Mouse (Mus musculus) forebrain, embryonic 12.5 days (tissue): ENCODE results near the gene Osbpl10. TPM values are rescaled to one million over a fixed set of nuclear protein-coding genes. Genes with fewer than 3 reads are reported as not detected.

ENCODE experiments used
- ATAC-seq: fragments of 200-750 bp; cut with Nextera tagmentation; 2 replicates; pipeline ENCODE4 v1.8.0; 2017; ENCODE audit warnings: moderate TSS enrichment; ENCODE audit not compliant: low FRiP score
- H3K27ac ChIP-seq: fragments of 300-500 bp; sonication (generic); 2 replicates; pipeline ENCODE4 v1.5.1; 2016; ENCODE audit warnings: mild to moderate bottlenecking
- H3K27me3 ChIP-seq: fragments of 300-500 bp; sonication (generic); 2 replicates; pipeline ENCODE4 v1.6.1; 2016; ENCODE audit warnings: mild to moderate bottlenecking
- H3K36me3 ChIP-seq: fragments of 300-500 bp; sonication (generic); replicated peaks from 2 replicates; pipeline ENCODE4 v1.6.1; 2016; ENCODE audit warnings: mild to moderate bottlenecking
- H3K4me1 ChIP-seq: fragments of 300-500 bp; sonication (generic); 2 replicates; pipeline ENCODE4 v1.6.1; 2016
- H3K4me2 ChIP-seq: fragments of 300-500 bp; sonication (generic); 2 replicates; pipeline ENCODE4 v1.6.1; 2016; ENCODE audit warnings: mild to moderate bottlenecking, moderate library complexity
- H3K4me3 ChIP-seq: fragments of 300-500 bp; sonication (generic); replicated peaks from 2 replicates; pipeline ENCODE4 v1.5.1; 2016; ENCODE audit warnings: mild to moderate bottlenecking
- H3K9ac ChIP-seq: fragments of 300-500 bp; sonication (generic); 2 replicates; pipeline ENCODE4 v1.6.1; 2016; ENCODE audit warnings: mild to moderate bottlenecking
- H3K9me3 ChIP-seq: fragments of 300-500 bp; sonication (generic); 2 replicates; pipeline ENCODE4 v1.6.1; 2016
- WGBS: fragments of 180-500 bp; shearing (Covaris S2); methylation state at CpG from one replicate; pipeline ENCODE4 v1.1.7; 2016; 5-methylcytosine and 5-hydroxymethylcytosine counted together
- polyA plus RNA-seq: library from polyadenylated mRNA; unstranded; fragments of >200 nt; fragmentation: Nextera tagmentation; extraction: Ambion mirVana; gene quantifications from 2 replicates; pipeline ENCODE4 v1.2.1, GENCODE M21; 2016

Gene Osbpl10
- polyA plus RNA-seq, 1 experiment from 2014 or later = 1.6 TPM

GRCm38 (mm10) chr9:115201264-115201663 lies 222.9 kb downstream of the Osbpl10 start:
- H3K9ac ChIP-seq = no peak overlapping the region
- no peak overlapping the region for H3K27ac ChIP-seq
- no peaks in the 10 kb centered on the region for H3K36me3 ChIP-seq
- H3K9me3 ChIP-seq = no peaks in the 10 kb centered on the region
- H3K4me3 ChIP-seq = no peak overlapping the region
- WGBS = 95% methylated on average over 6 of the region's 6 CpGs
- ATAC-seq = no peak
- H3K4me2 ChIP-seq = no peak overlapping the region
- no peaks in the 10 kb centered on the region for H3K27me3 ChIP-seq
- peaks cover 6% of the 10 kb centered on the region; the same call in 1 of the 2 replicates for H3K4me1 ChIP-seq

DNA sequence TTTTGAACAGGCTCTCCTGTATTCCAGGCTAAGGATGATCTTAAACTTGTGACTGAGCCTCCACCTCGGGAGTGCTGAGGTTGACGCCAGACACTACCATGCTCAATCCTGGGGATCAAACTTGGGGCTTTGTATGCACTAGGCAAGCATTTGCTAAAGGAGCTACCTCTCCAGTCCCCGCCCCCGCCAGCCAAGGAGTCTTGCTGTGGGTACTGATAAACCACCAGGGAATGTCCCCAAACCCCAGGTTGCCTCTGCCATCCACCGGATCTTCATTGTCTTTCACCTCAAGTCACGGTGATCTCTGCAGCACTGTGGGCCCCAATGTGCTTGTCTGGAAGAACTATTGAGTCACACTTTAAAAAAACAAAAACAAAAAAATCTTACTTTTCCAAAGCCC lies 224.8 kb downstream of the Osbpl10 start:
- no peaks in the 10 kb centered on the region for H3K36me3 ChIP-seq
- H3K4me1 ChIP-seq = peaks cover 6% of the 10 kb centered on the region; the same call in 1 of the 2 replicates
- H3K4me2 ChIP-seq = no peak overlapping the region
- no peaks in the 10 kb centered on the region for H3K9me3 ChIP-seq
- no peaks in the 10 kb centered on the region for H3K27me3 ChIP-seq
- H3K9ac ChIP-seq = no peak overlapping the region
- no peak overlapping the region for H3K27ac ChIP-seq
- no peak for ATAC-seq
- WGBS = 61% methylated on average over 6 of the region's 6 CpGs
- no peak overlapping the region for H3K4me3 ChIP-seq

DNA sequence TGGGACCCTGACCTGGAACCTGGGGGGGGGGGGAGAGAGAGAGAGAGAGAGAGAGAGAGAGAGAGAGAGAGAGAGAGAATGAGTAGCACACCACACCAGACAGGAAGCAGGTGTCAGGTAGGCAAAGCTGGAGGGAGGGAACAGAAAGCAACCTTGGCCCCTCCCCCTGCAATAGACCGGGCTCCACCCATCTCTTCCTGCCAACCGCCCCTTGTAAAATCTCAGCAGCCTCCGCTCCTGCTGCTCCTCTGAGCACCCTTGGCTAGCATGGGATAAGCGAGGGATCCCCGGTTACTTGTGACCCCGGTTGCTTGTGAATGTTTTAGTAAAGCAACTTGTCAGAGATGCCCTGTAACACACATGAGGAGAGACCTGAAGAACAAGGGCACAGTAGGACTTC lies 227.1 kb downstream of the Osbpl10 start:
- H3K4me3 ChIP-seq = no peak overlapping the region

DNA sequence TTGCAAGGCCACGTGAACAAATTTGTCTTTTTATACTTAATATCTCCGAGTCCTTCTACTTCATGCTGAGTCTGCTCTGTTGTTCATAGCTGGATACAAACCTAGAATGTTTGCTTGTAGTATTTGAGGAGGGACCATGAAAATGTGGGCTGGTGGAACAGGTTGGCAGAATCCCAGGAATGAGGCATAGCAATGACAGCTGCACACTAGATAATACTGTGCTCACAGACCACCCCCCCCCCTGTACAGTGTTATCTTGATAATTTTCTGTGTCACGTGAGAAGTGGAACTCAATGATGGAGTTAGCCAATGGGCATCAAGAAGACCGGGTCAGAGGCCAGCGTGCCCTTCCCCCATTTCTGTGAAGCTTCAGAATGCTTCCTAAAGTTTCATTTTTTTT lies 227.8 kb downstream of the Osbpl10 start:
- WGBS = 73% methylated on average over 5 of the region's 5 CpGs
- H3K27me3 ChIP-seq = no peaks in the 10 kb centered on the region
- no peak overlapping the region for H3K4me2 ChIP-seq
- H3K27ac ChIP-seq = no peak overlapping the region
- no peak overlapping the region for H3K9ac ChIP-seq
- H3K4me3 ChIP-seq = no peak overlapping the region
- H3K4me1 ChIP-seq = peaks cover 6% of the 10 kb centered on the region; the same call in 1 of the 2 replicates
- H3K9me3 ChIP-seq = no peaks in the 10 kb centered on the region
- ATAC-seq = no peak
- H3K36me3 ChIP-seq = no peaks in the 10 kb centered on the region

More for the DNA sequence above, 227.1 kb downstream of the Osbpl10 start:
- no peak overlapping the region for H3K4me2 ChIP-seq
- no peak for ATAC-seq
- H3K36me3 ChIP-seq = no peaks in the 10 kb centered on the region
- H3K9me3 ChIP-seq = no peaks in the 10 kb centered on the region
- no peak overlapping the region for H3K9ac ChIP-seq
- 16% methylated on average over 6 of the region's 6 CpGs for WGBS
- H3K27me3 ChIP-seq = no peaks in the 10 kb centered on the region
- peaks cover 6% of the 10 kb centered on the region; the same call in 1 of the 2 replicates for H3K4me1 ChIP-seq
- no peak overlapping the region for H3K27ac ChIP-seq

DNA sequence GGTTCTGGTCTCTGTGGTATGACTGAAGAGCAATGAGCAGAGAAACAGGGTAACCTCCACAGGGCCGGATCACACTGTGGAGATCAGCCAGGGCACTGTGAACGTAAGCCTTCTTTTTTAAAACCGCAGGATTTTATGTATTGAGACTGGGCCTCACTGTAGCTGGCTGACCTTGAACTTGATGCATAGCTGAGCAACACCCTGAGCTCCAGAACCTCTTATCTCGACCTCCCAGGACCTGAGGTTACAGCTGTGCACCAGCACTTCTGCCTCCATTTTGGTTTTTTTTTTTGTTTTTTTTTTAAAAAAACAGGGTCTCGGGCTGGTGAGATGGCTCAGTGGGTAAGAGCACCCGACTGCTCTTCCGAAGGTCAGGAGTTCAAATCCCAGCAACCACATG lies 231.4 kb downstream of the Osbpl10 start:
- Histone ChIP-seq H3K9me3 (no peaks in the 10 kb centered on the region), H3K9ac (no peak overlapping the region), H3K27me3 (no peaks in the 10 kb centered on the region), H3K36me3 (no peaks in the 10 kb centered on the region), H3K4me2 (no peak overlapping the region), H3K4me1 (peaks cover 6% of the 10 kb centered on the region; the same call in 1 of the 2 replicates), H3K27ac (no peak overlapping the region), H3K4me3 (no peak overlapping the region)
- ATAC-seq = no peak
- WGBS = 91% methylated on average over 7 of the region's 7 CpGs

DNA sequence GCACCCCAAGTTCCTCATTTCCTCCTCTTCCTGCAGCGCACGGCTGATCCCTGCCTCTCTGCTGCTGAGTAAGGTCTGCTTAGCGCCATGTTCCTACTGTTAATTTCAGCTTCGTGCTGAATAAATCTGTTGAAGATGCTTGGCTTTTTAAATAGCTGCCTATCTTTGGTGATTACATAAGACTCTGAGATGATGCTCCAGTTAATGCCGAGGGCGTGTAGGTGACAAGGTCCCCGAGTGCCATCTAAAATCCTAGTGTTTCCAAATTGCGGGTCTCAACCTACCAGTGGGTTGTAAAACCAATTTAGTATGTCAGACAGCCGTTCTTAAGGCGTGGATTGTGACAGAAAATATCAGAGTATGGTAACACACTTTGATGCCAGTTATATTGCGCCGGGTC lies 232.2 kb downstream of the Osbpl10 start:
- Histone ChIP-seq H3K36me3 (no peaks in the 10 kb centered on the region), H3K4me2 (no peak overlapping the region), H3K4me1 (peaks cover 12% of the 10 kb centered on the region), H3K4me3 (no peak overlapping the region), H3K9me3 (no peaks in the 10 kb centered on the region), H3K27ac (no peak overlapping the region), H3K27me3 (no peaks in the 10 kb centered on the region), H3K9ac (no peak overlapping the region)
- WGBS = 91% methylated on average over 12 of the region's 12 CpGs
- no peak for ATAC-seq

- Histone ChIP-seq H3K9me3 (no peaks in the 10 kb centered on the region), H3K4me1 (peaks cover 17% of the 10 kb centered on the region), H3K4me2 (no peak overlapping the region), H3K27ac (no peak overlapping the region), H3K4me3 (no peak overlapping the region), H3K36me3 (no peaks in the 10 kb centered on the region), H3K9ac (no peak overlapping the region), H3K27me3 (no peaks in the 10 kb centered on the region)
- ATAC-seq = no peak
- 87% methylated on average over 5 of the region's 5 CpGs for WGBS
Observed at GRCm38 (mm10) chr9:115213755-115214264, 235.4 kb downstream of the Osbpl10 start.

GRCm38 (mm10) chr9:115214572-115215571 lies 236.5 kb downstream of the Osbpl10 start:
- H3K9me3 ChIP-seq = no peaks in the 10 kb centered on the region
- no peak for ATAC-seq
- peaks cover 17% of the 10 kb centered on the region for H3K4me1 ChIP-seq
- no peak overlapping the region for H3K4me3 ChIP-seq
- no peaks in the 10 kb centered on the region for H3K36me3 ChIP-seq
- H3K27ac ChIP-seq = no peak overlapping the region
- no peak overlapping the region for H3K9ac ChIP-seq
- 15% methylated on average over 7 of the region's 7 CpGs for WGBS
- no peak overlapping the region for H3K4me2 ChIP-seq
- no peaks in the 10 kb centered on the region for H3K27me3 ChIP-seq

- no peak overlapping the region for H3K4me3 ChIP-seq
- H3K4me1 ChIP-seq = peaks cover 17% of the 10 kb centered on the region
- peak; percentile 85 for ATAC-seq
- H3K36me3 ChIP-seq = no peaks in the 10 kb centered on the region
- H3K9ac ChIP-seq = no peak overlapping the region
- no peaks in the 10 kb centered on the region for H3K9me3 ChIP-seq
- WGBS = 27% methylated on average over 21 of the region's 21 CpGs
- H3K4me2 ChIP-seq = peak overlapping the region; percentile 23
- no peaks in the 10 kb centered on the region for H3K27me3 ChIP-seq
- no peak overlapping the region for H3K27ac ChIP-seq
Observed at GRCm38 (mm10) chr9:115215830-115216701, 237.7 kb downstream of the Osbpl10 start.

- Histone ChIP-seq H3K4me3 (no peak overlapping the region), H3K36me3 (no peaks in the 10 kb centered on the region), H3K27me3 (no peaks in the 10 kb centered on the region), H3K4me1 (peaks cover 17% of the 10 kb centered on the region), H3K9me3 (no peaks in the 10 kb centered on the region), H3K9ac (no peak overlapping the region), H3K27ac (no peak overlapping the region), H3K4me2 (no peak overlapping the region)
- ATAC-seq = no peak
- 26% methylated on average over 9 of the region's 9 CpGs for WGBS
Observed at GRCm38 (mm10) chr9:115217984-115218383, 239.6 kb downstream of the Osbpl10 start.

- no peak overlapping the region for H3K27ac ChIP-seq
- H3K9ac ChIP-seq = no peak overlapping the region
- no peak for ATAC-seq
- no peaks in the 10 kb centered on the region for H3K27me3 ChIP-seq
- H3K4me1 ChIP-seq = peaks cover 19% of the 10 kb centered on the region
- no peaks in the 10 kb centered on the region for H3K9me3 ChIP-seq
- WGBS = 85% methylated on average over 7 of the region's 7 CpGs
- H3K4me3 ChIP-seq = no peak overlapping the region
- no peak overlapping the region for H3K4me2 ChIP-seq
- no peaks in the 10 kb centered on the region for H3K36me3 ChIP-seq
Observed at GRCm38 (mm10) chr9:115220466-115220865, 242.1 kb downstream of the Osbpl10 start.

DNA sequence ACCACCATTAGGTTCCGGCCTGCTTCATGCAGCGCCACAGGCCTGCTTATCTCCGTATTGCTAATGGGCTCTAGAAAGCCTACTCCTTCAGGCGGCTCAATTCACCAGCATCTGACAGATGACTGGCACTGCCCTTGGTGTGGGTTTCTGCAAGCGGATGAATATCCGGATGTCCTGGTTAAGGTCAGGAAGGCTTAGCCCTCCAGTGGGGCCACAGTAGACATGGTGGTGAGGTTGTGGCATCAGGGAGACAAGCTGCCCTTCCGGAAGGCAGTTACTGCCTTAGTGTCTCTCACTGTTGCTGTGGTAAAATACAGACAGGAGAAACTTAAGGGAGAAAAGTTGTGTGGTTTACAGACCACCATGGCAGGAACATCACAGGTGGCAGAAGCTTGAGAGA lies 242.9 kb downstream of the Osbpl10 start:
- Histone ChIP-seq H3K9ac (no peak overlapping the region), H3K4me2 (no peak overlapping the region), H3K27ac (no peak overlapping the region), H3K36me3 (no peaks in the 10 kb centered on the region), H3K4me3 (no peak overlapping the region), H3K9me3 (no peaks in the 10 kb centered on the region), H3K4me1 (peaks cover 12% of the 10 kb centered on the region), H3K27me3 (no peaks in the 10 kb centered on the region)
- no peak for ATAC-seq
- WGBS = 92% methylated on average over 7 of the region's 7 CpGs
